Mouse (Mus musculus) cerebellum, adult 2 months (tissue): Measurements from ENCODE around the gene Gm3005.
"Not testable (repeated sequence)": the region's sequence is repeated elsewhere in the genome, so short reads cannot be mapped to it uniquely, and the experiment has no call there.

ENCODE experiments used
- CTCF ChIP-seq: fragments of 200-500 bp; IDR thresholded peaks from 2 replicates; pipeline ENCODE4 v1.5.1; 2011; ENCODE audit warnings: low read depth, mild to moderate bottlenecking, control low read depth, low read length, moderate library complexity, borderline replicate concordance; ENCODE audit not compliant: insufficient read depth
- POLR2A ChIP-seq: fragments of 200-500 bp; IDR thresholded peaks from 2 replicates; pipeline ENCODE4 v1.6.1; 2011; ENCODE audit warnings: low read length, control low read depth, borderline replicate concordance; ENCODE audit not compliant: insufficient read depth

GRCm38 (mm10) chr14:3427803-3428202 lies at the start of gene Gm3005:
- TF ChIP-seq CTCF, POLR2A: not testable (repeated sequence)
